Mouse (Mus musculus) brain, embryonic 18.5 days (tissue): ENCODE data around the gene Prl2c1.
"Not testable (repeated sequence)": the region's sequence is repeated elsewhere in the genome, so short reads cannot be mapped to it uniquely, and the experiment has no call there.

Experiments used
- DNase-seq: peaks from one replicate; pipeline ENCODE4 v3.0.0-alpha.2; 2012; ENCODE audit warnings: low read depth, low spot score

The Prl2c1 gene

DNA sequence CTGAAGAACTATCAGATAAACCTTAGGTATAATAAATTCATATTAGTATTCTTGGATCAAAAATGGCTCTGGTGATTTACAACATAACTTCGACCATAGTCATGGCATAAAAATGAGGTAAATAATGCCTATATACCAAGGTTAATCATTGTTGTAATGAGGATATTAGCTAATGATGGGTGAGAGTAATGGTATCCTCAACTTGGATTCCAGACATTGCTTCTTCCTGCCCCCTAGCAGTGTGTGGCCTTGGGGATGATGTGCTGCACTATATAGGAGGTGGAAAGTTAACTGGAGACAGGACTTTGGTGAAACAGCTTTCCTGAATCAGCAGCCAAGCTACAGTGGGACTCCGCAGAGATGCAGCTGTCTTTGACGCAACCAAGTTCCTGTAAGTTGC, at the start of gene Prl2c1:
Gene Prl2c1 (plus strand): TSS at position 301 of the 400 bp plus-strand sequence.
- DNase-seq = no peak

DNA sequence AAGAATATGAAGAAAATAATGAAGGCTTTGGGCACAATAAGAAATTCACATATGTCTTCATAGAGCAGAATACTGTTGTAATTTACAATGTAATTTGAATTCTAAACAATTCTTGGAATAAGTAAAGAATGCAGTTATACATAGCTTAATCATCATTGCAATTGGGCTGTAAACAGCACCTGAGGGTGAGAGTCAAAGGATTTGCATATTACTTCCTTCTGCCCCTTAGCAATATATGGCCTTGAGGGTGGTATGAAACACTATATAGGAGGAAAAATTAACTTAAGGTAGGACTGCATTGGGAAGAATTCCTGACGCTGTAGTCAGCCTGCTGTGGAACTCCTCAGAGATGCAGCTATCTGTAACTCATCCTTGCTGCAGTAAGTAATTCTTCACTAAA, 47.8 kb upstream of the Prl2c1 start, which contains the start of gene Prl2a1:
Gene Prl2a1 (plus strand): TSS at position 301 of the 400 bp plus-strand sequence.
- DNase-seq = no peak

DNA sequence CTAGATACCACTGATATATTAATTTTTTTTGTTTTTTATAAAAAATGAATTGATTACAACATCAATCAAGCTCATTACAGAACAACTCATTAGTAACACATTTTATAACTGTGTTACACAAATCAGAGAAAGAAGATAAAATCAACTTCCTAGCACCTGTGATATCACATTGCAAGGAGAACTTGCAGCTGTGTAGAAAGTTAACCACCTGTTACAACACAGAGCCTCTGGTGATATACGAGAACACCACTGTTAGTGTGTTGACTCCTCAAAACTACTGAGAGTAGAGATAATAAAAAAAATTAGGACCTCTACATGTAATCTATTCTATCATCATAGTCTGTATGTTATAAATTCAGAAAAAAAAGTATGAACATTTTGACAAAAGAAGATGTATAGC, 46.4 kb upstream of the Prl2c1 start:
- no peak for DNase-seq

DNA sequence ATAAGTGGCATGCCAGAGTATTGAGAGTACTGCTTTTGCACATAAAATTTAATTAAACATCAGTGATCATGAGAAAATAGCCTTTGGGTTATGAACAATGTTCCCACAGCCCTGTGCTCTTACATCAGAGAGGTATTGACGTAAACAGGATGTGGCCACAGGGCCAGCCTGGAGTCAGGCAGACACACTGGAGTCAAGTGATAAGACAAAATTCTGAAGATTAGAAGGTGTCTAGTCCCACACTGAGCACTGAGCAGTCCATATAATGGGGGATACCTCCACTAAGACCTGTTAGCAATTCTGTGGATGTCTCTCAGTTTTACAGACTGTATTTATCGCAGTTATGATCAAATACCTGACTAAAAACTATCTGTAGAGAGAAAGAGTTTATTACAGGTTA, 55.1 kb downstream of the Prl2c1 start:
- not testable (repeated sequence) for DNase-seq
